Mouse (Mus musculus) cerebellum, postnatal 10 days (tissue): ENCODE results near the gene Kifc3.

Experiments used
- DNase-seq, 2 experiments: peaks; one replicate each; pipeline ENCODE4 v3.0.0; 2021; ENCODE audit warnings: mixed read lengths in 2 of 2

Gene Kifc3

DNA sequence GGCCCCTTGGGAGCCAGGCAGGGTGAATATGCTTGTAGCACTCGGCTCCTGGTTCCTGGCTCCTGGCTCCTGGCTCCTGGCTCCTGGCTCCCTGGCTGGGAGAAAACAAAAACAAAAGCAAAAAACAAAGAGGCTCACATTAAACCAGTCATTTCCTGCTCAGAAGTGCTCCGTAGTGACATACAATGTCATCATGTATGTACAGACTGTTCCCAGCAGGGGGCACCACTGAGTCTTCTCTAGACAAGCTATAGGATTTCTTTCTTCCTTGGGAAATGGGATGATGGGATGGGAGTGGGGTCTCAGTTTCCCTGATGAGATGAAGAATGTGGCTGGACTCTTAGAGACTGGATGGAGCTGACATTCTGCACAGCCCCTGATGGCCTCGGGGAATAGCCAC lies 135.0 kb downstream of the Kifc3 start:
- DNase-seq = peak; percentile 69 to 76

DNA sequence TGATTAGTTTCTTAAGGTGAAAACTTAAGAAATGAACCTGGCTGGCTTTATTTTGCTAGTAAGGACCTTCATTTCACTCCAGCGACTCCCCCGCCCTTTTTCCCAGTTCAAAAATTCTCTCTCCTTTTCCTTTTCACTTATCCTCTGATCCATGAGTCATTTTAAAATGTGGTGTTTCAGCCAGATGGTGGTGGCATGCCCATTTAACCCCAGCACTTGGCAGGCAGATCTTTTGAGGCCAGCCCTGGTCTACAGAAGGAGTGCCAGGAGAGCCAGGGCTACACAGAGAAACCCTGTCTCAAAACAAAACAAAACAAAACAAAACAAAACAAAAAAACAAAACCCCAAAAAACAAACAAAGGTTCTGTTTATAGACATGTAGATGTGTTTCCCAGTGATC lies 138.1 kb downstream of the Kifc3 start:
- DNase-seq = peak; percentile 78 to 83

DNA sequence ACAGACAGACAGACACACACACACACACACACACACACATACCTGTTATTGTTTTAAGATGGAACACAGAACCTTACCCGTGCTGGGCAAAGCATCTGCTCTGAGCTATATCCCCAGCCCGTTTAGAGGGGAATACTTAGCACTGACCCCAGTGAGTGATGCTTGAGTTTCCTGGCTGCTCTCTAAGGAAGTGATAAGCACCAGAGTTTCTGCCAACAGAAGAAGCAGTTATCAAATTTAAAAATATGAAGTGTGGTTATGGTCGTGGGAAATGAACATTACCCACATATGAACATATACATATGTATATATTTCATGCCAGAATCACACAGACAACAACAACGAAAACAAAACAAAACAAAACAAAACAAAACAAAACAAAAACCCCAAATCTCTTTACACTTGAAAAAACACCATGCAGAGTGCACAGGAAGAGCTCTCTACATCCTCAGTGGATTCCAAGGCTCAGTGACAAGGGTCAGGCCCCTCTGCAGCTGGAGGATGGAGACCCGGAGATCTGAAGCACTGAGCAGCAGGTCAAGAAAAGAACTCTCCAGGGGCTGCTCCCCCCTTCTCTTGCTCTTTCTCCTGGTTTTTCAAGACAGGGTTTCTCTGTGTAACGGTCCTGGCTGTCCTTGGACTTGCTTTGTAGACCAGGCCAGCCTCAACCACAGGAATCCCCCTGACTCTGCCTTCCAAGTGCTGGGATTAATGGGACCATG lies 142.6 kb downstream of the Kifc3 start:
- DNase-seq = no peak

DNA sequence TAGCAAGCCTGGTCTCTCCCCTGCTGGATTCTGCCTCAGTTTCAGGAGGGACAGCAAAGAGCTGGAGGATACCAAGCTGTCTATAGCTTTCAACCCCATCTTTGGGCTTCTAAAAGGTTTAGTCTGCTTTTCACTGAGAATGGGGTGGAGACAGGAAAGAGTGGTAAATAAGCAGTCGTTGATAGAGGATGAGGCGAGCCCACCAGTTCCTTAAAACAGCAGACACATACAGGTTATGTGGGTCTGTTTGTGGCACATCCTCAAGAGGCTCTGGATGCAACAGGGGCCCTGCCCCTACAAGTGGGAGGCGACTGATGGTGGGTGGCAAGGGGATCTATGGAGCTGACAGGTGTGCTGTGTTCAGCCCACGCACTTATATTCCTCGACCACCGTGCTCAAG lies 144.0 kb downstream of the Kifc3 start:
- no peak for DNase-seq

DNA sequence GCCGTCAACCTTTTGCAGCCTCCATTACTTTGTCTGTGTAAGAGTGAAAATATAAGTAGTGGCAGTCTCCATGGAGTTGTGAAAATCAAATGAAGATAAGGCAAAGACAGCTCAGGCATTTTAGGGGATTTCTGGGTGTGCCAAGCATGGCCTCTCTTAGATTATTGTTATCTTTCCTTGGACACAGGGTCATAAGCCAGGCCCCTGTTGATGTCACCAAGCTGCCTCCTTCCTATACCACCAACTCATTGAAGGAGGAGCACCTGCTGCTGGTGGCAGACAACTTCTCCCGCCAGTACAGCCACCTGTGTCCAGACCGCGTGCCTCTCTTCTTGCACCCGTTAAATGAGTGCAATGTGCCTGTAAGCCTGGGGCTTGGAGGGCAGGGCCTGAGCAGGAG lies 146.2 kb downstream of the Kifc3 start:
- DNase-seq = no peak

DNA sequence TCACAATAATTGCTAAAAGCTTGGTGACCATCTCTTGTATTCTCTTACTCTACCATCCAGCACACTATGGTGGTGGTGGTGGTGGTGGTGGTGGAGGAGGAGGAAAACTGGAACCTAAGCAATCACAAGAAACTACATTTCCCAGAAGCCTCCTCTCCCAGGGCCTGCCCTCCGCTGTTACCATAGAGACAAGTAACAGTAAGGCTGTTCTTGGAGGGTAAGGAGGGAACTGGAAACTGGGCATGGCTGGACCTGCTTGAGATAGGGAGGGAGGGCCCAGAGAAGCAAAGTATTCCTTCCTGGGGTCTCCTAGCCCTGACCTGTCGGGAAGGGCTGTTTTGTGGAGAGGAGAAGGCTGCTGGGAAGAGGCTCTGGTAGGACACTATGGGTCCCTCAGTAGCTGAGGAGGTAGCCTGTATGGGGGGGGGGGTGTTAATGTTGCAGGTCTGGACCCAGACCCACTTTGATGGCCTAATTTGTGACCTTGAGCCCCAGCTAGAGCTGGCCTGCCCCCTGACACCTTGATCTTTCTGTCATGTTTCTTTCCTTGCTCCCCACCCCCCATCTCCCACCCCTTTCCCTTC lies 147.6 kb downstream of the Kifc3 start, which contains the start of gene Drc7:
Gene Drc7 (plus strand): TSS at position 177 of the 584 bp plus-strand sequence.
- peak in 1 of 2 experiments; percentile 26 for DNase-seq

DNA sequence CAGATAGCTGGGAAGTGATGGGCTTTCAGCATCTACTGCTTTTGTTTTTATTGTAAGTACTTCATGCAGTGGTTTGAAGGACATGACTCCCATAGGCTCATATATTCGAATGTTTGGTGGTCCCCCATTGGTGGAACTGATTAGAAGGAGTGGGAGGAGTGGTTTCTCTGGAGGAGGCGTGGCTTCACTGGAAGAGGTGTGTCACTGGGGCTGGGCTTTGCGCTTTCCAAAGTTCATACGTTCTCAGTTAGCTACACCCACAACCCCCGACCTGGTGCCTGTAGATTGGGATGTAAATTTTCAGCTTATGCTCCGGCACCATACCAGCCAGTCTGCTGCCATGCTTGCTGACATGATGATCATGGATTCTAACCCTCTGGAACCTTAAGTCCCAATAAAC lies 148.2 kb downstream of the Kifc3 start:
- no peak for DNase-seq
